Mouse (Mus musculus) frontal cortex, postnatal 36 days (tissue): ENCODE data around the gene Cox14.
"Not testable (repeated sequence)": the region's sequence is repeated elsewhere in the genome, so short reads cannot be mapped to it uniquely, and the experiment has no call there.

Experiments
- DNase-seq, 2 experiments: peaks; one replicate each; pipeline ENCODE4 v3.0.0; 2022; ENCODE audit warnings: low spot score in 2 of 2

The Cox14 gene

GRCm38 (mm10) chr15:99725341-99726155, at the start of gene Cox14:
Cox14 (plus strand) TSS chr15:99725618.
- DNase-seq, result peak; percentile 96 to 98

GRCm38 (mm10) chr15:99677089-99677488, 48.3 kb upstream of the Cox14 start:
- DNase-seq, result no peak

GRCm38 (mm10) chr15:99678063-99678800, 47.2 kb upstream of the Cox14 start:
- no peak for DNase-seq

GRCm38 (mm10) chr15:99679008-99679407, 46.4 kb upstream of the Cox14 start:
- no peak for DNase-seq

- no peak for DNase-seq
Observed at GRCm38 (mm10) chr15:99682880-99683279, 42.5 kb upstream of the Cox14 start.

- no peak for DNase-seq
Observed at GRCm38 (mm10) chr15:99684156-99684555, 41.3 kb upstream of the Cox14 start.

- DNase-seq, result peak in 1 of 2 experiments; percentile 73
Observed at GRCm38 (mm10) chr15:99688712-99689111, 36.7 kb upstream of the Cox14 start.

GRCm38 (mm10) chr15:99690924-99691323, 34.5 kb upstream of the Cox14 start:
- DNase-seq, result no peak

- DNase-seq, result no peak
Observed at GRCm38 (mm10) chr15:99691976-99692375, 33.4 kb upstream of the Cox14 start.

GRCm38 (mm10) chr15:99697309-99697708, 28.1 kb upstream of the Cox14 start:
- no peak for DNase-seq

GRCm38 (mm10) chr15:99698533-99699085, 26.8 kb upstream of the Cox14 start:
- DNase-seq, result no peak

- DNase-seq, result no peak
Observed at GRCm38 (mm10) chr15:99699715-99700114, 25.7 kb upstream of the Cox14 start.

GRCm38 (mm10) chr15:99700219-99701106, 25.0 kb upstream of the Cox14 start:
- DNase-seq, result no peak

- DNase-seq, result not testable (repeated sequence)
Observed at GRCm38 (mm10) chr15:99701640-99701998, 23.8 kb upstream of the Cox14 start.

- peak; percentile 96 to 97 for DNase-seq
Observed at GRCm38 (mm10) chr15:99701999-99702900, 23.2 kb upstream of the Cox14 start, which contains the start of gene Smarcd1. Smarcd1 (plus strand) TSS chr15:99702129.

GRCm38 (mm10) chr15:99703104-99703503, 22.3 kb upstream of the Cox14 start:
- no peak for DNase-seq

- DNase-seq, result peak in 1 of 2 experiments; percentile 50
Observed at GRCm38 (mm10) chr15:99703676-99704040, 21.8 kb upstream of the Cox14 start.

- DNase-seq, result peak; percentile 50 to 62
Observed at GRCm38 (mm10) chr15:99704041-99704681, 21.3 kb upstream of the Cox14 start.

- peak; percentile 37 to 49 for DNase-seq
Observed at GRCm38 (mm10) chr15:99704881-99705280, 20.5 kb upstream of the Cox14 start.

- peak; percentile 67 for DNase-seq
Observed at GRCm38 (mm10) chr15:99705440-99706048, 19.9 kb upstream of the Cox14 start, which contains the start of gene Gm17349. Gm17349 (minus strand) TSS chr15:99705490.
